ENCODE assay signal across 23 mouse cellular contexts in genomic region chr2:60510718-60511117, GRCm38 (mm10). TPM values are rescaled to one million over a fixed set of nuclear protein-coding genes. Genes with fewer than 3 reads are reported as not detected.
DNase-seq lines count a peak whose midpoint lies in the region; ATAC-seq and TF ChIP-seq lines count a peak whose summit lies in the region.
"Had no signal": no experiment of that assay in that cellular context is flagged by ENCODE, and none has a peak within 500 bp of the region (broad histone marks: within the 10 kb centered on the region; RNA-seq: fewer than 3 reads in every experiment).

No protein-coding gene starts in this region.

- no peak for TF ChIP-seq CTCF in intestine, postnatal 0 days (IDR thresholded peaks at IDR 0.05; ENCODE audit: low read depth)
- no peak for TF ChIP-seq CTCF in stomach, postnatal 0 days (IDR thresholded peaks at IDR 0.05; ENCODE audit: low read depth)
- TF ChIP-seq CTCF in cerebellum, adult 2 months (IDR thresholded peaks at IDR 0.05; ENCODE audit: borderline replicate concordance, insufficient read depth, low read depth, low read length): no peak

- peak; percentile 17 for DNase-seq in midbrain, embryonic 11.5 days (ENCODE audit: low spot score, missing footprints)
- DNase-seq in midbrain, embryonic 14.5 days: no peak
- DNase-seq in stomach, postnatal 0 days (ENCODE audit: low spot score): peak; percentile 30
- no peak for DNase-seq in cerebellum, adult 2 months
- DNase-seq in gastrocnemius, adult 8-10 months (ENCODE audit: low spot score in 2 of 2): no peak
- DNase-seq: adrenal gland, adult 8-10 months; adrenal gland, postnatal 25 days; cerebellum, adult 11-12 months; cerebellum, adult 9-10 months; cerebellum, postnatal 14 days; gastrocnemius, postnatal 14 days; heart, postnatal 4 days had no signal

- no peak overlapping the region for H3K27ac ChIP-seq in midbrain, embryonic 11.5 days (ENCODE audit: low read depth, low read length)
- H3K27ac ChIP-seq in midbrain, embryonic 14.5 days (replicated peaks; ENCODE audit: low read depth, low read length): no peak overlapping the region
- H3K27ac ChIP-seq in intestine, postnatal 0 days (ENCODE audit: low read depth, low read length): no peak overlapping the region
- H3K27ac ChIP-seq in stomach, postnatal 0 days (replicated peaks): no peak overlapping the region
- H3K27ac ChIP-seq in cerebellum, adult 2 months (ENCODE audit: insufficient read depth, low read length): no peak overlapping the region
- H3K27ac ChIP-seq: forebrain, embryonic 10.5 days; forebrain, embryonic 13.5 days; heart, embryonic 10.5 days; heart, embryonic 13.5 days; hindbrain, embryonic 14.5 days; hindbrain, postnatal 0 days had no signal

- no peak for ATAC-seq in midbrain, embryonic 11.5 days (ENCODE audit: low FRiP score)
- ATAC-seq in midbrain, embryonic 14.5 days (ENCODE audit: low FRiP score, low TSS enrichment): no peak
- ATAC-seq in intestine, postnatal 0 days: peak; percentile 61; the same call in 1 of the 2 replicates
- peak; percentile 83 for ATAC-seq in stomach, postnatal 0 days (ENCODE audit: low FRiP score, low TSS enrichment)
- ATAC-seq: activated CD4-positive, CD25-positive, alpha-beta regulatory T cell, adult 4 months; CD4-positive, CD25-positive, alpha-beta regulatory T cell, adult 4 months; forebrain, embryonic 13.5 days; forebrain, embryonic 16.5 days; hindbrain, postnatal 0 days; inflammation-experienced regulatory T-cells, adult 6 months had no signal

- no peak for TF ChIP-seq EP300 in stomach, postnatal 0 days (optimal IDR thresholded peaks at IDR 0.05)

- H3K4me1 ChIP-seq in midbrain, embryonic 11.5 days (ENCODE audit: control insufficient read depth, insufficient read depth, low read length): no peaks in the 10 kb centered on the region
- no peaks in the 10 kb centered on the region for H3K4me1 ChIP-seq in midbrain, embryonic 14.5 days (ENCODE audit: control insufficient read depth, insufficient read depth, low read length)
- H3K4me1 ChIP-seq in intestine, postnatal 0 days (replicated peaks; ENCODE audit: control insufficient read depth, insufficient read depth, low read length): no peaks in the 10 kb centered on the region
- no peaks in the 10 kb centered on the region for H3K4me1 ChIP-seq in stomach, postnatal 0 days (replicated peaks; ENCODE audit: control insufficient read depth, insufficient read depth)
- H3K4me1 ChIP-seq in cerebellum, adult 2 months (ENCODE audit: control insufficient read depth, insufficient read depth, low read length): no peaks in the 10 kb centered on the region
- H3K4me1 ChIP-seq: forebrain, embryonic 10.5 days; forebrain, embryonic 13.5 days had no signal

- no peak for TF ChIP-seq POLR2A in cerebellum, adult 2 months (IDR thresholded peaks at IDR 0.05; ENCODE audit: borderline replicate concordance, insufficient read depth, low read length)

- no peaks in the 10 kb centered on the region for H3K36me3 ChIP-seq in midbrain, embryonic 11.5 days (ENCODE audit: control insufficient read depth, insufficient read depth, low read length)
- no peaks in the 10 kb centered on the region for H3K36me3 ChIP-seq in midbrain, embryonic 14.5 days (ENCODE audit: control insufficient read depth, insufficient read depth, low read length)
- no peaks in the 10 kb centered on the region for H3K36me3 ChIP-seq in intestine, postnatal 0 days (ENCODE audit: control insufficient read depth, insufficient read depth)
- H3K36me3 ChIP-seq in stomach, postnatal 0 days (ENCODE audit: control insufficient read depth, insufficient read depth, low read length): no peaks in the 10 kb centered on the region
- H3K36me3 ChIP-seq: forebrain, embryonic 10.5 days; heart, embryonic 10.5 days; heart, embryonic 13.5 days had no signal

- no peaks in the 10 kb centered on the region for H3K27me3 ChIP-seq in midbrain, embryonic 11.5 days (ENCODE audit: control insufficient read depth, insufficient read depth, low read length)
- no peaks in the 10 kb centered on the region for H3K27me3 ChIP-seq in midbrain, embryonic 14.5 days (ENCODE audit: control insufficient read depth, insufficient read depth, low read length)
- no peaks in the 10 kb centered on the region for H3K27me3 ChIP-seq in intestine, postnatal 0 days (replicated peaks; ENCODE audit: control insufficient read depth, insufficient read depth, low read length)
- H3K27me3 ChIP-seq in stomach, postnatal 0 days (ENCODE audit: control insufficient read depth, insufficient read depth, low read length): no peaks in the 10 kb centered on the region
- no peaks in the 10 kb centered on the region for H3K27me3 ChIP-seq in cerebellum, adult 2 months (ENCODE audit: control insufficient read depth, insufficient read depth, low read length)
- H3K27me3 ChIP-seq: forebrain, embryonic 13.5 days; heart, embryonic 13.5 days had no signal

- WGBS in midbrain, embryonic 11.5 days: 92% methylated on average over 1 of the region's 1 CpGs
- 76% methylated on average over 1 of the region's 1 CpGs for WGBS in midbrain, embryonic 14.5 days
- 88% methylated on average over 1 of the region's 1 CpGs for WGBS in intestine, postnatal 0 days
- 88% methylated on average over 1 of the region's 1 CpGs for WGBS in stomach, postnatal 0 days
- 92% methylated on average over 1 of the region's 1 CpGs for WGBS in cerebellum, adult 2 months

- no peak overlapping the region for H3K4me3 ChIP-seq in midbrain, embryonic 11.5 days (ENCODE audit: low read depth, low read length)
- H3K4me3 ChIP-seq in midbrain, embryonic 14.5 days (replicated peaks; ENCODE audit: low read depth, low read length): no peak overlapping the region
- no peak overlapping the region for H3K4me3 ChIP-seq in intestine, postnatal 0 days (ENCODE audit: low read depth, low read length)
- no peak overlapping the region for H3K4me3 ChIP-seq in stomach, postnatal 0 days (ENCODE audit: low read depth, low read length)
- no peak overlapping the region for H3K4me3 ChIP-seq in cerebellum, adult 2 months (replicated peaks; ENCODE audit: insufficient read depth, low read depth, low read length)
- H3K4me3 ChIP-seq: forebrain, embryonic 10.5 days; forebrain, embryonic 13.5 days; heart, embryonic 10.5 days; heart, embryonic 13.5 days had no signal

- H3K9ac ChIP-seq in midbrain, embryonic 11.5 days (ENCODE audit: low read length): no peak overlapping the region
- H3K9ac ChIP-seq in midbrain, embryonic 14.5 days (replicated peaks; ENCODE audit: low read length): no peak overlapping the region
- no peak overlapping the region for H3K9ac ChIP-seq in intestine, postnatal 0 days (ENCODE audit: low read depth, low read length)
- H3K9ac ChIP-seq in stomach, postnatal 0 days (ENCODE audit: low read length): no peak overlapping the region
- H3K9ac ChIP-seq: forebrain, embryonic 13.5 days; heart, embryonic 13.5 days; hindbrain, embryonic 14.5 days had no signal

- H3K9me3 ChIP-seq in midbrain, embryonic 11.5 days (ENCODE audit: control insufficient read depth, low read length): no peaks in the 10 kb centered on the region
- no peaks in the 10 kb centered on the region for H3K9me3 ChIP-seq in midbrain, embryonic 14.5 days (ENCODE audit: control insufficient read depth, low read length)
- no peaks in the 10 kb centered on the region for H3K9me3 ChIP-seq in intestine, postnatal 0 days (ENCODE audit: control insufficient read depth)
- H3K9me3 ChIP-seq in stomach, postnatal 0 days (ENCODE audit: control insufficient read depth, low read length): no peaks in the 10 kb centered on the region
- H3K9me3 ChIP-seq: forebrain, embryonic 13.5 days; heart, embryonic 10.5 days; heart, embryonic 13.5 days had no signal

- H3K4me2 ChIP-seq in midbrain, embryonic 11.5 days: no peak overlapping the region
- no peak overlapping the region for H3K4me2 ChIP-seq in midbrain, embryonic 14.5 days (ENCODE audit: low read length)
- no peak overlapping the region for H3K4me2 ChIP-seq in intestine, postnatal 0 days (replicated peaks; ENCODE audit: low read depth)
- H3K4me2 ChIP-seq in stomach, postnatal 0 days (replicated peaks; ENCODE audit: low read depth): no peak overlapping the region
- H3K4me2 ChIP-seq: forebrain, embryonic 13.5 days; heart, embryonic 13.5 days; hindbrain, embryonic 14.5 days had no signal

RNA-seq across cellular contexts. Expression of gene Pla2r1, which starts 42.4 kb away (rescaled TPM):
- polyA plus RNA-seq in midbrain, embryonic 11.5 days (2014; fragmentation: Nextera tagmentation; extraction: Ambion mirVana): 0.36 and 0.66 TPM in 2 replicates
- polyA plus RNA-seq in midbrain, embryonic 14.5 days (2014; fragmentation: Nextera tagmentation; extraction: Ambion mirVana): 0.15 and 0.68 TPM in 2 replicates
- 0.85 and 0.96 TPM in 2 replicates for polyA plus RNA-seq in intestine, postnatal 0 days (2015; fragmentation: Nextera tagmentation; extraction: Ambion mirVana)
- polyA plus RNA-seq in stomach, postnatal 0 days (2015; fragmentation: Nextera tagmentation; extraction: Ambion mirVana): 0.86 and 0.94 TPM in 2 replicates
- 0.46 and 0.71 TPM in 2 replicates for polyA plus RNA-seq in cerebellum, adult 2 months (2012; rRNA removed)
- total RNA-seq in gastrocnemius, adult 8-10 months (2022): under 1 TPM; 0.41 to 0.62 (median 0.51) TPM
- polyA plus RNA-seq: CD4-positive, CD25-positive, alpha-beta regulatory T cell, adult 4 months; inflammation-experienced regulatory T-cells, adult 6 months had no signal

Comparison
In these comparisons a context has a peak if more than half of its experiments do, and no peak if none do; other contexts are left out.
1. DNase-seq: peak in midbrain, embryonic 11.5 days (single experiment) and stomach, postnatal 0 days (single experiment); none in midbrain, embryonic 14.5 days (single experiment), cerebellum, adult 2 months (0 of 2) and gastrocnemius, adult 8-10 months (0 of 2).
2. ATAC-seq: peak in intestine, postnatal 0 days (single experiment) and stomach, postnatal 0 days (single experiment); none in midbrain, embryonic 11.5 days (single experiment) and midbrain, embryonic 14.5 days (single experiment).